Mouse (Mus musculus) forebrain, embryonic 15.5 days (tissue): ENCODE results near the gene Platr17. TPM values are rescaled to one million over a fixed set of nuclear protein-coding genes. Genes with fewer than 3 reads are reported as not detected.

Experiments
- ATAC-seq: fragments of 200-750 bp; cut with Nextera tagmentation; replicated peaks from 2 replicates; pipeline ENCODE4 v1.8.0; 2017; ENCODE audit warnings: mild to moderate bottlenecking, moderate TSS enrichment, moderate library complexity
- H3K27ac ChIP-seq: fragments of 300-500 bp; sonication (generic); replicated peaks from 2 replicates; pipeline ENCODE4 v1.5.1; 2015; ENCODE audit warnings: mild to moderate bottlenecking, inconsistent platforms
- H3K27me3 ChIP-seq: fragments of 300-500 bp; sonication (generic); 2 replicates; pipeline ENCODE4 v1.6.1; 2015; ENCODE audit warnings: inconsistent platforms
- H3K36me3 ChIP-seq: fragments of 300-500 bp; sonication (generic); 2 replicates; pipeline ENCODE4 v1.6.1; 2015; ENCODE audit warnings: mild to moderate bottlenecking, inconsistent platforms
- H3K4me1 ChIP-seq: fragments of 300-500 bp; sonication (generic); 2 replicates; pipeline ENCODE4 v1.6.1; 2015; ENCODE audit warnings: inconsistent platforms
- H3K4me2 ChIP-seq: fragments of 300-500 bp; sonication (generic); replicated peaks from 2 replicates; pipeline ENCODE4 v1.6.1; 2015; ENCODE audit warnings: mild to moderate bottlenecking, inconsistent platforms
- H3K4me3 ChIP-seq: fragments of 300-500 bp; sonication (generic); 2 replicates; pipeline ENCODE4 v1.5.1; 2015; ENCODE audit warnings: mild to moderate bottlenecking, inconsistent platforms
- H3K9ac ChIP-seq: fragments of 300-500 bp; sonication (generic); replicated peaks from 2 replicates; pipeline ENCODE4 v1.6.1; 2015; ENCODE audit warnings: mild to moderate bottlenecking, inconsistent platforms
- H3K9me3 ChIP-seq: fragments of 300-500 bp; sonication (generic); 2 replicates; pipeline ENCODE4 v1.6.1; 2016; ENCODE audit warnings: inconsistent platforms
- WGBS: fragments of 180-500 bp; shearing (Covaris S2); methylation state at CpG from one replicate; pipeline ENCODE4 v1.1.7; 2015; ENCODE audit warnings: mixed read lengths; 5-methylcytosine and 5-hydroxymethylcytosine counted together
- polyA plus RNA-seq: library from polyadenylated mRNA; unstranded; fragments of >200 nt; fragmentation: Nextera tagmentation; extraction: Ambion mirVana; gene quantifications from 2 replicates; pipeline ENCODE4 v1.2.1, GENCODE M21; 2015

Gene Platr17
- polyA plus RNA-seq, 1 experiment from 2014 or later: 0.80 TPM

- peak; percentile 36 for ATAC-seq
- peak overlapping the region; percentile 59 for H3K4me3 ChIP-seq
- H3K4me1 ChIP-seq: peaks cover 50% of the 10 kb centered on the region
- WGBS: under 1% methylated on average over 19 of the region's 20 CpGs
- peak overlapping the region; percentile 86 for H3K27ac ChIP-seq
- peaks cover 36% of the 10 kb centered on the region for H3K36me3 ChIP-seq
- H3K4me2 ChIP-seq: peak overlapping the region; percentile 73
- H3K9me3 ChIP-seq: no peaks in the 10 kb centered on the region
- H3K27me3 ChIP-seq: no peaks in the 10 kb centered on the region
- peak overlapping the region; percentile 51 for H3K9ac ChIP-seq
Measured at GRCm38 (mm10) chr17:33916294-33916693, 11.4 kb downstream of the Platr17 start.

GRCm38 (mm10) chr17:33916847-33917655 is 12.1 kb downstream of the Platr17 start:
- no peaks in the 10 kb centered on the region for H3K27me3 ChIP-seq
- H3K4me3 ChIP-seq: peak overlapping the region; percentile 59
- H3K4me2 ChIP-seq: peak overlapping the region; percentile 73
- H3K27ac ChIP-seq: no peak overlapping the region
- no peak for ATAC-seq
- 74% methylated on average over 31 of the region's 31 CpGs for WGBS
- H3K9ac ChIP-seq: peak overlapping the region; percentile 51
- H3K9me3 ChIP-seq: no peaks in the 10 kb centered on the region
- peaks cover 28% of the 10 kb centered on the region for H3K36me3 ChIP-seq
- H3K4me1 ChIP-seq: peaks cover 47% of the 10 kb centered on the region

GRCm38 (mm10) chr17:33917656-33918292 is 12.8 kb downstream of the Platr17 start:
- 0 out of 2 replicates have a peak overlapping the region, but pooled peaks have one; percentile 1 for H3K4me3 ChIP-seq
- no peak overlapping the region for H3K9ac ChIP-seq
- no peaks in the 10 kb centered on the region for H3K9me3 ChIP-seq
- H3K27me3 ChIP-seq: no peaks in the 10 kb centered on the region
- no peak for ATAC-seq
- 86% methylated on average over 18 of the region's 18 CpGs for WGBS
- H3K36me3 ChIP-seq: peaks cover 22% of the 10 kb centered on the region
- peaks cover 44% of the 10 kb centered on the region for H3K4me1 ChIP-seq
- no peak overlapping the region for H3K4me2 ChIP-seq
- no peak overlapping the region for H3K27ac ChIP-seq

- peak overlapping the region; percentile 46 for H3K4me3 ChIP-seq
- peaks cover 16% of the 10 kb centered on the region for H3K36me3 ChIP-seq
- ATAC-seq: no peak
- peaks cover 44% of the 10 kb centered on the region for H3K4me1 ChIP-seq
- no peaks in the 10 kb centered on the region for H3K9me3 ChIP-seq
- peak overlapping the region; percentile 53; the same call in 1 of the 2 replicates for H3K9ac ChIP-seq
- no peaks in the 10 kb centered on the region for H3K27me3 ChIP-seq
- H3K4me2 ChIP-seq: peak overlapping the region; percentile 89; the same call in 1 of the 2 replicates
- WGBS: 60% methylated on average over 37 of the region's 37 CpGs
- H3K27ac ChIP-seq: no peak overlapping the region
Measured at GRCm38 (mm10) chr17:33918293-33919203, 13.6 kb downstream of the Platr17 start.

GRCm38 (mm10) chr17:33919351-33920281 is 14.7 kb downstream of the Platr17 start:
- H3K9ac ChIP-seq: peak overlapping the region; percentile 53
- WGBS: under 1% methylated on average over 52 of the region's 52 CpGs
- 0 out of 2 replicates have a peak, but pooled peaks cover 6% of the 10 kb centered on the region for H3K36me3 ChIP-seq
- peak overlapping the region; percentile 89 for H3K4me2 ChIP-seq
- H3K4me1 ChIP-seq: peaks cover 44% of the 10 kb centered on the region
- H3K4me3 ChIP-seq: peak overlapping the region; percentile 46
- H3K9me3 ChIP-seq: no peaks in the 10 kb centered on the region
- no peak for ATAC-seq
- peak overlapping the region; percentile 28 for H3K27ac ChIP-seq
- no peaks in the 10 kb centered on the region for H3K27me3 ChIP-seq

GRCm38 (mm10) chr17:33920282-33921097 is 15.6 kb downstream of the Platr17 start:
- H3K27me3 ChIP-seq: no peaks in the 10 kb centered on the region
- peak overlapping the region; percentile 53 for H3K9ac ChIP-seq
- under 1% methylated on average over 36 of the region's 36 CpGs for WGBS
- H3K4me1 ChIP-seq: peaks cover 35% of the 10 kb centered on the region
- no peaks in the 10 kb centered on the region for H3K36me3 ChIP-seq
- peak overlapping the region; percentile 89 for H3K4me2 ChIP-seq
- ATAC-seq: no peak
- H3K27ac ChIP-seq: no peak overlapping the region; the same call in 1 of the 2 replicates
- H3K4me3 ChIP-seq: peak overlapping the region; percentile 46
- no peaks in the 10 kb centered on the region for H3K9me3 ChIP-seq

- WGBS: 93% methylated on average over 7 of the region's 7 CpGs
- H3K36me3 ChIP-seq: no peaks in the 10 kb centered on the region
- H3K9ac ChIP-seq: no peak overlapping the region
- H3K4me1 ChIP-seq: peaks cover 32% of the 10 kb centered on the region
- H3K9me3 ChIP-seq: no peaks in the 10 kb centered on the region
- no peak overlapping the region for H3K27ac ChIP-seq
- H3K4me3 ChIP-seq: no peak overlapping the region
- no peaks in the 10 kb centered on the region for H3K27me3 ChIP-seq
- no peak for ATAC-seq
- 0 out of 2 replicates have a peak overlapping the region, but pooled peaks have one; percentile 89 for H3K4me2 ChIP-seq
Measured at GRCm38 (mm10) chr17:33921361-33921760, 16.4 kb downstream of the Platr17 start.

- Histone ChIP-seq H3K27ac (no peak overlapping the region), H3K27me3 (no peaks in the 10 kb centered on the region), H3K9ac (no peak overlapping the region), H3K4me3 (no peak overlapping the region), H3K4me2 (no peak overlapping the region), H3K36me3 (no peaks in the 10 kb centered on the region), H3K4me1 (peaks cover 21% of the 10 kb centered on the region), H3K9me3 (no peaks in the 10 kb centered on the region)
- WGBS: 88% methylated on average over 10 of the region's 10 CpGs
- no peak for ATAC-seq
Measured at GRCm38 (mm10) chr17:33924577-33925283, 19.8 kb downstream of the Platr17 start.

GRCm38 (mm10) chr17:33925406-33926116 is 20.6 kb downstream of the Platr17 start:
- no peak overlapping the region for H3K27ac ChIP-seq
- no peak overlapping the region for H3K4me3 ChIP-seq
- H3K27me3 ChIP-seq: no peaks in the 10 kb centered on the region
- H3K9ac ChIP-seq: no peak overlapping the region
- WGBS: 83% methylated on average over 21 of the region's 21 CpGs
- no peaks in the 10 kb centered on the region for H3K9me3 ChIP-seq
- ATAC-seq: no peak
- no peaks in the 10 kb centered on the region for H3K36me3 ChIP-seq
- H3K4me1 ChIP-seq: peaks cover 17% of the 10 kb centered on the region
- no peak overlapping the region for H3K4me2 ChIP-seq
